Mouse (Mus musculus) heart, postnatal 0 days (tissue): ENCODE data around the gene Osmr.

Experiments
- CTCF ChIP-seq: IDR thresholded peaks from 2 replicates; pipeline ENCODE4 v1.5.1; 2016; ENCODE audit warnings: antibody characterized with exemption, control low read depth, low read depth
- EP300 ChIP-seq: IDR thresholded peaks from 2 replicates; pipeline ENCODE4 v1.6.1; 2016; ENCODE audit warnings: antibody characterized with exemption, low read depth

GRCm38 (mm10) chr15:6901236-6901635, 26.5 kb upstream of the Osmr start:
- TF ChIP-seq CTCF (no peak), EP300 (no peak)
